Comparison of ENCODE assay signal across 11 mouse cellular contexts in genomic region chr10:40036686-40037560, GRCm38 (mm10). TPM values are rescaled to one million over a fixed set of nuclear protein-coding genes. Genes with fewer than 3 reads are reported as not detected.
DNase-seq lines count a peak whose midpoint lies in the region; ATAC-seq and TF ChIP-seq lines count a peak whose summit lies in the region.
"Had no signal": no experiment of that assay in that cellular context is flagged by ENCODE, and none has a peak within 500 bp of the region (broad histone marks: within the 10 kb centered on the region; RNA-seq: fewer than 3 reads in every experiment).

No protein-coding gene starts in this region.

- WGBS in forebrain, embryonic 15.5 days = 62% methylated on average over 24 of the region's 24 CpGs
- WGBS in forebrain, embryonic 11.5 days = 81% methylated on average over 24 of the region's 24 CpGs
- WGBS in liver, postnatal 0 days (ENCODE audit: insufficient replicate concordance) = 85% methylated on average over 24 of the region's 24 CpGs

- H3K4me2 ChIP-seq in forebrain, embryonic 15.5 days (replicated peaks) = peak overlapping the region; percentile 25
- H3K4me2 ChIP-seq in forebrain, embryonic 11.5 days (ENCODE audit: low read depth, low read length, severe bottlenecking) = no peak overlapping the region
- H3K4me2 ChIP-seq in liver, postnatal 0 days (ENCODE audit: low read depth, low read length) = no peak overlapping the region

- H3K9me3 ChIP-seq in forebrain, embryonic 15.5 days = no peaks in the 10 kb centered on the region
- H3K9me3 ChIP-seq in forebrain, embryonic 11.5 days (ENCODE audit: control insufficient read depth, low read length) = no peaks in the 10 kb centered on the region
- H3K9me3 ChIP-seq in liver, postnatal 0 days (ENCODE audit: low read length) = no peaks in the 10 kb centered on the region

- no peak for TF ChIP-seq EP300 in liver, postnatal 0 days (IDR thresholded peaks at IDR 0.05; ENCODE audit: low read depth)

- 0 out of 2 replicates have a peak overlapping the region, but pooled peaks have one; percentile 13 for H3K9ac ChIP-seq in forebrain, embryonic 15.5 days (replicated peaks)
- no peak overlapping the region for H3K9ac ChIP-seq in forebrain, embryonic 11.5 days (ENCODE audit: low read length)
- no peak overlapping the region for H3K9ac ChIP-seq in liver, postnatal 0 days (replicated peaks)

- DNase-seq in forebrain, embryonic 11.5 days (ENCODE audit: low spot score) = no peak
- peak; percentile 22 for DNase-seq in lung, postnatal 10 days
- no peak for DNase-seq in lung, postnatal 14 days
- peak; percentile 24 to 55 for DNase-seq in left cerebral cortex, adult 8-10 months (ENCODE audit: low spot score in 2 of 2)
- peak; percentile 49 for DNase-seq in right cerebral cortex, postnatal 4 days
- DNase-seq in liver, postnatal 0 days = no peak
- no peak for DNase-seq in liver

- no peaks in the 10 kb centered on the region for H3K4me1 ChIP-seq in forebrain, embryonic 15.5 days
- no peaks in the 10 kb centered on the region for H3K4me1 ChIP-seq in forebrain, embryonic 11.5 days (replicated peaks; ENCODE audit: control insufficient read depth, insufficient read depth, low read length)
- H3K4me1 ChIP-seq in liver, postnatal 0 days (ENCODE audit: insufficient read depth) = no peaks in the 10 kb centered on the region

- TF ChIP-seq CTCF in liver, postnatal 0 days (IDR thresholded peaks at IDR 0.05; ENCODE audit: low read depth) = no peak

- ATAC-seq in forebrain, embryonic 15.5 days (replicated peaks) = peak; percentile 89
- ATAC-seq in forebrain, embryonic 11.5 days (replicated peaks; ENCODE audit: low FRiP score) = no peak
- no peak for ATAC-seq in liver, postnatal 0 days

- H3K27me3 ChIP-seq in forebrain, embryonic 15.5 days = no peaks in the 10 kb centered on the region
- H3K27me3 ChIP-seq in forebrain, embryonic 11.5 days (ENCODE audit: control insufficient read depth, insufficient read depth, low read length) = no peaks in the 10 kb centered on the region
- H3K27me3 ChIP-seq in liver, postnatal 0 days (ENCODE audit: insufficient read depth, low read length) = no peaks in the 10 kb centered on the region

- H3K36me3 ChIP-seq in forebrain, embryonic 15.5 days = no peaks in the 10 kb centered on the region
- no peaks in the 10 kb centered on the region for H3K36me3 ChIP-seq in forebrain, embryonic 11.5 days (ENCODE audit: control insufficient read depth, insufficient read depth, low read length)
- peaks cover 21% of the 10 kb centered on the region; the same call in 1 of the 2 replicates for H3K36me3 ChIP-seq in liver, postnatal 0 days (replicated peaks; ENCODE audit: insufficient read depth, low read length)

- H3K27ac ChIP-seq in forebrain, embryonic 15.5 days (replicated peaks) = peak overlapping the region; percentile 61
- H3K27ac ChIP-seq in forebrain, embryonic 11.5 days (ENCODE audit: low read depth, low read length) = no peak overlapping the region
- no peak overlapping the region for H3K27ac ChIP-seq in liver, postnatal 0 days (ENCODE audit: low read depth)

- peak overlapping the region; percentile 1; the same call in 1 of the 2 replicates for H3K4me3 ChIP-seq in forebrain, embryonic 15.5 days
- no peak overlapping the region for H3K4me3 ChIP-seq in forebrain, embryonic 11.5 days (ENCODE audit: low read depth, low read length)
- H3K4me3 ChIP-seq in liver, postnatal 0 days (ENCODE audit: low read depth, low read length) = no peak overlapping the region

RNA-seq across cellular contexts. Expression of gene Mfsd4b1, which starts 11.9 kb away (rescaled TPM):
- polyA plus RNA-seq in forebrain, embryonic 15.5 days (2015; fragmentation: Nextera tagmentation; extraction: Ambion mirVana) = 0.27 and 0.28 TPM in 2 replicates
- polyA plus RNA-seq in forebrain, embryonic 11.5 days (2014; fragmentation: Nextera tagmentation; extraction: Ambion mirVana) = not detected in 2 replicates
- total RNA-seq in left cerebral cortex, adult 8-10 months (2022) = 1 to 10 TPM in 1 of 4 experiments, under 1 TPM in 3; 0.53 to 1.3 (median 0.79) TPM
- polyA plus RNA-seq in liver, postnatal 0 days (2015; fragmentation: Nextera tagmentation; extraction: Ambion mirVana) = 6.0 and 6.1 TPM in 2 replicates
- total RNA-seq: neutrophil, adult 5-6 weeks had no signal
- polyA plus RNA-seq: C2C12; stomach, embryonic 14.5 days had no signal

RNA-seq across cellular contexts. Expression of gene Mfsd4b5, which starts 50.5 kb away (rescaled TPM):
- not detected in 2 replicates for polyA plus RNA-seq in forebrain, embryonic 15.5 days (2015; fragmentation: Nextera tagmentation; extraction: Ambion mirVana)
- polyA plus RNA-seq in forebrain, embryonic 11.5 days (2014; fragmentation: Nextera tagmentation; extraction: Ambion mirVana) = 0.08 TPM in 1 of 2 replicates, not detected in the other
- total RNA-seq in left cerebral cortex, adult 8-10 months (2022) = under 1 TPM in 3 of 4 experiments, not detected in 1; 0.25 to 0.44 (median 0.27) TPM
- polyA plus RNA-seq in liver, postnatal 0 days (2015; fragmentation: Nextera tagmentation; extraction: Ambion mirVana) = 0.06 and 0.09 TPM in 2 replicates
- polyA plus RNA-seq: stomach, embryonic 14.5 days had no signal

Comparison
In these comparisons a context has a peak if more than half of its experiments do, and no peak if none do; other contexts are left out.
1. DNase-seq: peak in lung, postnatal 10 days (single experiment), left cerebral cortex, adult 8-10 months (2 of 2) and right cerebral cortex, postnatal 4 days (single experiment); none in forebrain, embryonic 11.5 days (single experiment), lung, postnatal 14 days (single experiment), liver, postnatal 0 days (single experiment) and liver (single experiment).